Mouse (Mus musculus): ENCODE data around the gene Bud31. TPM values are rescaled to one million over a fixed set of nuclear protein-coding genes. Genes with fewer than 3 reads are reported as not detected.
A peak's percentile ranks its signal among the peaks of the same experiment; 100 is the strongest.
"Not testable (repeated sequence)": the region's sequence is repeated elsewhere in the genome, so short reads cannot be mapped to it uniquely, and the experiment has no call there.

The Bud31 gene
- total RNA-seq (2021) (10 to 100 TPM; 56.5 to 66.5 TPM), polyA plus RNA-seq (2012; rRNA removed) (36.6 and 48.0 TPM in 2 replicates)
- long read RNA-seq, transcript Bud31-207 (6 exons, 867 nt) = major isoform, 22 of 26 reads
- long read RNA-seq, partial matches to known transcripts = 0 of 26 reads
- long read RNA-seq, other reads (novel, unspliced or antisense) = 2 of 26 reads

GRCm38 (mm10) chr5:145139571-145140519 is at the start of gene Bud31, which contains the start of gene Pdap1:
Bud31 (plus strand) TSS chr5:145140362.
Pdap1 (minus strand) TSS chr5:145140238.
- Histone ChIP-seq H3K79me2 (replicated peaks; ENCODE audit: control insufficient read depth, insufficient read depth, low read length) (peaks cover 4% of the 10 kb centered on the region), H3K9ac (ENCODE audit: low read depth, low read length) (peak within 1 kb of the TSS; percentile 84), H3K27me3 (ENCODE audit: control insufficient read depth, insufficient read depth, low read length) (no peaks in the 10 kb centered on the region), H3K36me3 (ENCODE audit: control insufficient read depth, insufficient read depth, low read length) (peaks cover 15% of the 10 kb centered on the region; the same call in 1 of the 2 replicates), H3K27ac (peak within 1 kb of the TSS; percentile 99), H3K4me3 (peak within 1 kb of the TSS; percentile 85), H3K4me1 (ENCODE audit: control insufficient read depth, insufficient read depth, low read length) (peaks cover 8% of the 10 kb centered on the region)
- intact Hi-C loops (cut with DNase I) = loop anchor here (1.0 to 2.0 kb wide), 4 partner anchors 23 to 61 kb away; partner anchors contain the start of genes Cpsf4, Kpna7, Ptcd1 and Zkscan14
- TF ChIP-seq CTCF (IDR thresholded peaks at IDR 0.05) = no peak
- TF ChIP-seq POLR2A (IDR thresholded peaks at IDR 0.05; ENCODE audit: insufficient read depth, low read depth, low read length) = peak; percentile 94
- peak; percentile 93 for TF ChIP-seq EP300 (IDR thresholded peaks at IDR 0.05; ENCODE audit: insufficient read depth, low read depth, low read length)
- peak; percentile 95 to 97 for DNase-seq
- WGBS = under 1% methylated on average over 84 of the region's 84 CpGs

- Histone ChIP-seq H3K79me2 (replicated peaks; ENCODE audit: control insufficient read depth, insufficient read depth, low read length) (0 out of 2 replicates have a peak, but pooled peaks cover 2% of the 10 kb centered on the region), H3K9ac (ENCODE audit: low read depth, low read length) (no peak overlapping the region), H3K27me3 (ENCODE audit: control insufficient read depth, insufficient read depth, low read length) (no peaks in the 10 kb centered on the region), H3K27ac (no peak overlapping the region), H3K4me3 (no peak overlapping the region), H3K4me1 (ENCODE audit: control insufficient read depth, insufficient read depth, low read length) (no peaks in the 10 kb centered on the region), H3K36me3 (ENCODE audit: control insufficient read depth, insufficient read depth, low read length) (peaks cover 2% of the 10 kb centered on the region; the same call in 1 of the 2 replicates)
- intact Hi-C loops (cut with DNase I) = no loop called here
- WGBS = 67% methylated on average over 4 of the region's 4 CpGs
- no peak for DNase-seq
- no peak for TF ChIP-seq POLR2A (IDR thresholded peaks at IDR 0.05; ENCODE audit: insufficient read depth, low read depth, low read length)
- no peak for TF ChIP-seq CTCF (IDR thresholded peaks at IDR 0.05)
- TF ChIP-seq EP300 (IDR thresholded peaks at IDR 0.05; ENCODE audit: insufficient read depth, low read depth, low read length) = no peak
Observed at GRCm38 (mm10) chr5:145096195-145096594, 44.0 kb upstream of the Bud31 start.

- WGBS = 91% methylated on average over 10 of the region's 10 CpGs
- intact Hi-C loops (cut with DNase I) = no loop called here
- H3K79me2 ChIP-seq (replicated peaks; ENCODE audit: control insufficient read depth, insufficient read depth, low read length) = no peaks in the 10 kb centered on the region
Observed at GRCm38 (mm10) chr5:145098340-145098821, 41.8 kb upstream of the Bud31 start.

GRCm38 (mm10) chr5:145100960-145101359 is 39.2 kb upstream of the Bud31 start:
- intact Hi-C loops (cut with DNase I) = no loop called here
- H3K27me3 ChIP-seq (ENCODE audit: control insufficient read depth, insufficient read depth, low read length) = no peaks in the 10 kb centered on the region

More at GRCm38 (mm10) chr5:145098340-145098821, 41.8 kb upstream of the Bud31 start:
- no peak for TF ChIP-seq EP300 (IDR thresholded peaks at IDR 0.05; ENCODE audit: insufficient read depth, low read depth, low read length)
- no peak for TF ChIP-seq CTCF (IDR thresholded peaks at IDR 0.05)
- no peak for TF ChIP-seq POLR2A (IDR thresholded peaks at IDR 0.05; ENCODE audit: insufficient read depth, low read depth, low read length)
- no peaks in the 10 kb centered on the region for H3K4me1 ChIP-seq (ENCODE audit: control insufficient read depth, insufficient read depth, low read length)
- H3K9ac ChIP-seq (ENCODE audit: low read depth, low read length) = no peak overlapping the region
- H3K27ac ChIP-seq = no peak overlapping the region
- H3K4me3 ChIP-seq = no peak overlapping the region
- H3K36me3 ChIP-seq (ENCODE audit: control insufficient read depth, insufficient read depth, low read length) = no peaks in the 10 kb centered on the region; the same call in 1 of the 2 replicates
- H3K27me3 ChIP-seq (ENCODE audit: control insufficient read depth, insufficient read depth, low read length) = no peaks in the 10 kb centered on the region
- no peak for DNase-seq

GRCm38 (mm10) chr5:145101451-145101850 is 38.7 kb upstream of the Bud31 start:
- H3K36me3 ChIP-seq (ENCODE audit: control insufficient read depth, insufficient read depth, low read length); H3K27ac ChIP-seq; H3K9ac ChIP-seq (ENCODE audit: low read depth, low read length); DNase-seq; H3K79me2 ChIP-seq (replicated peaks; ENCODE audit: control insufficient read depth, insufficient read depth, low read length); intact Hi-C loops (cut with DNase I); H3K4me3 ChIP-seq; H3K4me1 ChIP-seq (ENCODE audit: control insufficient read depth, insufficient read depth, low read length); H3K27me3 ChIP-seq (ENCODE audit: control insufficient read depth, insufficient read depth, low read length): not testable (repeated sequence)
- WGBS = 97% methylated on average over 11 of the region's 11 CpGs

More at GRCm38 (mm10) chr5:145100960-145101359, 39.2 kb upstream of the Bud31 start:
- Histone ChIP-seq H3K4me1 (ENCODE audit: control insufficient read depth, insufficient read depth, low read length) (no peaks in the 10 kb centered on the region), H3K4me3 (no peak overlapping the region), H3K27ac (no peak overlapping the region), H3K9ac (ENCODE audit: low read depth, low read length) (no peak overlapping the region), H3K36me3 (ENCODE audit: control insufficient read depth, insufficient read depth, low read length) (no peaks in the 10 kb centered on the region), H3K79me2 (replicated peaks; ENCODE audit: control insufficient read depth, insufficient read depth, low read length) (no peaks in the 10 kb centered on the region)
- 96% methylated on average over 9 of the region's 9 CpGs for WGBS
- TF ChIP-seq CTCF (IDR thresholded peaks at IDR 0.05) (no peak), POLR2A (IDR thresholded peaks at IDR 0.05; ENCODE audit: insufficient read depth, low read depth, low read length) (no peak), EP300 (IDR thresholded peaks at IDR 0.05; ENCODE audit: insufficient read depth, low read depth, low read length) (no peak)
- no peak for DNase-seq

All from heart, adult 2 months (tissue).